Mouse (Mus musculus) intestine, embryonic 15.5 days (tissue): ENCODE measurements around the gene Pde1b. TPM values are rescaled to one million over a fixed set of nuclear protein-coding genes. Genes with fewer than 3 reads are reported as not detected.

Experiments used
- ATAC-seq: fragments of 200-750 bp; cut with Nextera tagmentation; 2 replicates; pipeline ENCODE4 v1.8.0; 2017; ENCODE audit warnings: moderate TSS enrichment, moderate library complexity
- H3K27ac ChIP-seq: fragments of 300-500 bp; sonication (generic); 2 replicates; pipeline ENCODE4 v1.5.1; 2015; ENCODE audit warnings: mild to moderate bottlenecking, inconsistent platforms
- H3K27me3 ChIP-seq: fragments of 300-500 bp; sonication (generic); replicated peaks from 2 replicates; pipeline ENCODE4 v1.6.1; 2015; ENCODE audit warnings: inconsistent platforms
- H3K36me3 ChIP-seq: fragments of 300-500 bp; sonication (generic); 2 replicates; pipeline ENCODE4 v1.6.1; 2015; ENCODE audit warnings: inconsistent platforms
- H3K4me1 ChIP-seq: fragments of 300-500 bp; sonication (generic); replicated peaks from 2 replicates; pipeline ENCODE4 v1.6.1; 2015; ENCODE audit warnings: inconsistent platforms
- H3K4me2 ChIP-seq: fragments of 300-500 bp; sonication (generic); replicated peaks from 2 replicates; pipeline ENCODE4 v1.6.1; 2015; ENCODE audit warnings: mild to moderate bottlenecking, inconsistent platforms
- H3K4me3 ChIP-seq: fragments of 300-500 bp; sonication (generic); replicated peaks from 2 replicates; pipeline ENCODE4 v1.5.1; 2015; ENCODE audit warnings: inconsistent platforms
- H3K9ac ChIP-seq: fragments of 300-500 bp; sonication (generic); 2 replicates; pipeline ENCODE4 v1.6.1; 2015; ENCODE audit warnings: inconsistent platforms
- H3K9me3 ChIP-seq: fragments of 300-500 bp; sonication (generic); 2 replicates; pipeline ENCODE4 v1.6.1; 2016; ENCODE audit warnings: inconsistent platforms
- WGBS: fragments of 180-500 bp; shearing (Covaris S2); methylation state at CpG from one replicate; pipeline ENCODE4 v1.1.7; 2015; 5-methylcytosine and 5-hydroxymethylcytosine counted together
- polyA plus RNA-seq: library from polyadenylated mRNA; unstranded; fragments of >200 nt; fragmentation: Nextera tagmentation; extraction: Ambion mirVana; gene quantifications from 2 replicates; pipeline ENCODE4 v1.2.1, GENCODE M21; 2015

Pde1b gene
- polyA plus RNA-seq, 1 experiment from 2014 or later = 6.3 TPM

DNA sequence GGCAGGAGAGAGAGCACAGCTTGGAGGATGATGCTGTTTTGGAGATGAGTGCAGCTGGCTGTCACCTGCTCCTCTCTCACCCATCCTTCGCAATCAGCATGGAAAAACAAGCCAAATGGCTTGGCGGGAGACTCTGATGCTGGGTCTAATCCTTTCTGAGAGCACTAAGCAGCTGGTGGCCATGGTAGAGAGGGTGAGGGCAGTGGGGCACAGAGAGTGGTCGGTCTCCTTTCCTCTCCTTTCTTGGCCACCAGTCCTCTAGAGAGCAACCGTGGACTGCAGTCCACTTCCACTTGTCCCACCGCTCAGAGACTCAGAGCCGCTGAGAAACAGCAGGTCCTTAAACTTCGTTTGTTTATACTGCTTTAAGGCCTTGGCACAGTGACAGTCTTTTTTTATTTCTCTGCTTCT, 10.8 kb downstream of the Pde1b start:
- Histone ChIP-seq H3K36me3 (no peaks in the 10 kb centered on the region), H3K4me2 (peak overlapping the region; percentile 65), H3K4me3 (peak overlapping the region; percentile 30; the same call in 1 of the 2 replicates), H3K27ac (peak overlapping the region; percentile 34; the same call in 1 of the 2 replicates), H3K9ac (no peak overlapping the region), H3K4me1 (peaks cover 16% of the 10 kb centered on the region; the same call in 1 of the 2 replicates), H3K9me3 (no peaks in the 10 kb centered on the region), H3K27me3 (no peaks in the 10 kb centered on the region)
- 9% methylated on average over 7 of the region's 7 CpGs for WGBS
- peak; percentile 71 for ATAC-seq

DNA sequence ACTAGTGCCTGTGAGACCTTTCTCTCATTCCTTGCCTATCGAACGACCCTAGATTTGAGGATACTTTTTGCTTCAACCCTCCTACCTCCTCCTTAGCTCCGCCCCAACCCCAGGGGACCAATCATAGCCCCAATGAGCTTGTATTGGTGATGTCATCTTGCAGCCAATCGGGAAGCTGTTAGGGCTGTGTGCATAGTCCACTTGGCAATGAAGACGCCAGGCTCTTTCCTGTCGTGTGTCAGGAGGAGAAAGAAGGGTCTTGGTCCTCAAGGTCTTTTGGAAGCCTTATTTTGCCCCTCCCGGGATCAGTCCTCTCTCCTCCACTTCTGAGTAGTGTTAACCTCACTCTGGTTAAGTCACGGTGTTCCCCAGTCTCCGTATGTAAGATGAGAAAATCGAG, 11.3 kb downstream of the Pde1b start:
- WGBS = 1% methylated on average over 10 of the region's 10 CpGs
- peak overlapping the region; percentile 65 for H3K4me2 ChIP-seq
- no peaks in the 10 kb centered on the region for H3K27me3 ChIP-seq
- H3K9ac ChIP-seq = no peak overlapping the region
- no peaks in the 10 kb centered on the region for H3K9me3 ChIP-seq
- peak; percentile 96 for ATAC-seq
- H3K27ac ChIP-seq = no peak overlapping the region
- no peaks in the 10 kb centered on the region for H3K36me3 ChIP-seq
- H3K4me3 ChIP-seq = peak overlapping the region; percentile 30
- H3K4me1 ChIP-seq = peaks cover 16% of the 10 kb centered on the region; the same call in 1 of the 2 replicates

DNA sequence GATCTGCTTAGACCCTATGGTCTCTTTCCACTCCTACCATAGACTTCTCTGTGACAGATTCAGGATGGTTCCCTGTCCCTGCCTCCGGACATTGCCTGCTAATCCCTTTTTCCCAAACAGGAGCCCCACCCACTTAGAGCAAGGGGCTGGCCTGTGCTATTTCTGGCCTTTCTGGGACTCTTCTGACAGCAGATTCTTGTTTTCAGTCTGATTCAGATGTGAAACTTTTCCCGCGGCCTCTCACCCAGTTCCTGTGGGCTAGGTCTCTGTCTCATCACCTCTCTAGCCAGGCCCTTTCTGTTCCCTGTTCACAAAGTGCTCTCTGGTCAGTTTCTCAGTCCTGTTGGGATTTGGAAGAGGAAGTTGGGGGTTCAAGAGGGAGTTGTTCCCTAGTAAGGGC, 12.1 kb downstream of the Pde1b start:
- peaks cover 16% of the 10 kb centered on the region; the same call in 1 of the 2 replicates for H3K4me1 ChIP-seq
- WGBS = 47% methylated on average over 3 of the region's 3 CpGs
- ATAC-seq = no peak
- no peak overlapping the region for H3K4me3 ChIP-seq
- peak overlapping the region; percentile 65; the same call in 1 of the 2 replicates for H3K4me2 ChIP-seq
- H3K36me3 ChIP-seq = no peaks in the 10 kb centered on the region
- no peaks in the 10 kb centered on the region for H3K27me3 ChIP-seq
- no peak overlapping the region for H3K9ac ChIP-seq
- no peak overlapping the region for H3K27ac ChIP-seq
- H3K9me3 ChIP-seq = no peaks in the 10 kb centered on the region

DNA sequence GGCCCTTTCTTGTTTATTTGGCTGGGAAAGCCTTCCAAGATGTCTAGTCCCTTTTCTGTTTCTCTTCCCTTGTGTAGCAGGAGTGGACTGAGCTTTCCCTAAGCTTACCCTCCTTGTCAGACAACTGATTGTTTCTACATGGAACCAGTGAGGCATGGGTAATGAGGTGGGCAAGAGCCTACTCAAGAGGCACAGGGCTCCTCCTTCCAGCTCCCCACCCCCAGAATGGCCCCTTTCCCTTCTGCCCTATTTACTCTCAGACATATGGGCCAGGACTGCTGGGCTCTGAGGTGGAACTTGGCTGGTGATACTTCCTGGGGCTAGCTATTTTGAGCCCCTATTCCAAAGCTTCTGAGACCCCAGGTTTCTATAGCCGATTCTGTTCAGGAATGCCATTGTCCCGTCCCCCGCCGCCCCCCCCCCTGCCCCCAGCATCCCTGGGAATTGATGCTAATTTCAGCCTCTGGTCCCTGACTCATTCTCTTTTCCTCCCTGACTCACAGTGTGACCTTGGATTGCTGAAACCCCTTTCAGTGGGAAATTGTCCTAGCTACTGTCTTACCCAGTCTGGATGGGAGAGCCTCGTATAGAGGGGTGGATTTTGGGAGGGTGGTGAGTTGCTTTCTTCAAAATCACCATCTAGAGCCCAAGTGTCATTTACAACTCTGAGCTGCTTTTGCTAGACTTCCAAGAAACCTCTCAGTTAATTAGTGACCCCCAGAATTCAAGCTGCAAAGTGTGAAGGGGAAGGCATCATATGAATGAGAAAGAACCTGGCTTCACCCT, 16.0 kb downstream of the Pde1b start:
- Histone ChIP-seq H3K36me3 (no peaks in the 10 kb centered on the region), H3K27me3 (no peaks in the 10 kb centered on the region), H3K4me3 (no peak overlapping the region), H3K4me2 (no peak overlapping the region), H3K27ac (0 out of 2 replicates have a peak overlapping the region, but pooled peaks have one; percentile 32), H3K4me1 (peaks cover 11% of the 10 kb centered on the region; the same call in 1 of the 2 replicates), H3K9me3 (no peaks in the 10 kb centered on the region), H3K9ac (no peak overlapping the region)
- 19% methylated on average over 5 of the region's 5 CpGs for WGBS
- no peak for ATAC-seq

DNA sequence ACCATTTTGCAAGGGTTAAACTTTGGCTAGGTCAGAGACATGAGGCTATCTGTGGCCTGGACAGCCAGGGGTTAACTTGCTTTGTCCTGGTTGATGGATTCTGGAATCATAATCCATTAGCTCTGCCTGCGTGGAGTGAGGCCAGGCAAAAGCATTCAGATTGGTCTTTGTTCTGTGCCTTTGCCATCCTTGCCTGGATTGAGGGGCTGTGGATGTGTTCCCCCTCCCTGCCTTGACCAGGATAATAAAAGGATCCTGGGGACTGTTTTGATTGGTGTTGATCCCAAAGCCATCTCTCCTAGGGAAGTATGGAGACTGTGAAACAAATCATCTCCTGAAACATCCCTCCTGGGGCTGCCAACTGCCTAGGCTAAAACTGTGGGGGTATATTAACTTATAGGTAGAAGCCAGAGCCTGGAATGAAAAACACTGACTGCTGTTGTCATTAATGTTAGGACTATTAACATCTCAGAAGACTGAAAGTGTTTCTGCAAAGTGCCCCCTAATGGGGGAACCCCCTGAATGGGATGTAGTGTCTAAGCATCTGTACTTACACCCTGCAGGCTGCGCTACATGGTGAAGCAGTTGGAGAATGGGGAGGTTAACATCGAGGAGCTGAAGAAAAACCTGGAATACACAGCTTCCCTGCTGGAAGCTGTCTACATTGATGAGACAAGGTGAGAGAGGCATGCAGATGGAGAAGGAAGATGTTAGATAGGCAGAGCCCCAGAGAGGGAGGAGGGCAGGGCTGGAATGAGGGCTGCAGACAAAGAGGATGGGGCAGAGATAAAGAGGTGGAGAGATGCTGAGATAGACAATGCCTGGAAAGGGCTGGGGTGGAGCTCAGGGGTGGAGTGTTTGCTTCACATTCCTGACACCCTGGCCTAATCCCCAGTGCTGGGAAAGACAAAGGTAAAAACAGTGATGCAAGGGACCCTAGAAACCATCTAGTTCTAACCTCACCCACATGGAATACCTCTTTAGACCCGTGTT, 16.8 kb downstream of the Pde1b start:
- ATAC-seq = no peak
- no peak overlapping the region for H3K4me2 ChIP-seq
- H3K9me3 ChIP-seq = no peaks in the 10 kb centered on the region
- no peak overlapping the region for H3K27ac ChIP-seq
- H3K36me3 ChIP-seq = no peaks in the 10 kb centered on the region
- no peaks in the 10 kb centered on the region for H3K27me3 ChIP-seq
- 37% methylated on average over 4 of the region's 4 CpGs for WGBS
- no peak overlapping the region for H3K9ac ChIP-seq
- H3K4me1 ChIP-seq = peaks cover 4% of the 10 kb centered on the region; the same call in 1 of the 2 replicates
- H3K4me3 ChIP-seq = no peak overlapping the region

DNA sequence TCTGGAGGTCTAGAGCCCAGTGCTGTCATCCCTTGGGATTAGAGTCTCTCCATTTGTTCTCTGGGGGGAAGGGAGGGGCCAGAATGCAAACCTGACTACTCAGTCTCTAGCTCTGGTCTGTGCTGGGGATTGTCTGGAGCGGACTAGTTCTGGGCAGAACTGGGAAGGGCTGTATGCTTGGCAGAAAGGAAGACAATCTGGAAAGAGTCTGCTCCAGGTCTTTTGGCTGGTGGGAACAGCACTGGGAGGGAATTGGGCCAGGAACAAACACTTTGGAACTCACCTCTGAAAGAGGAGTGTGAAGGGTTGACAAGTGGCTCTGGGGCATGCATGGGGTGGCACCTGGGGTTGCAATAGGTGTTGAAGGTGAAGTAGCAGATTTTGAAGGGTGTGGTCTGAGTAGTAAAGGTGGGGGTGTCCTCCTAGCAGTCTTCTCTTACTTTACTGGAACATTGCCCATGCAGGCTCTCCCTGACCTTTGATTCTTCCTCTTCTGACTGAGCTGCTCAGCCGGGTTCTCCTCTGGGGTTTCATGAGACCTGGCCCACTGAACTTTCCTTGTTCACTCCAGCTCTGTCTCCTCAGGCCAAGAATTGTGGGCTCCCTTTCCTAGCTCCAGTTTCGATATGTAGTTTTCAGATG, 19.7 kb downstream of the Pde1b start:
- H3K9me3 ChIP-seq = no peaks in the 10 kb centered on the region
- H3K4me1 ChIP-seq = no peaks in the 10 kb centered on the region; the same call in 1 of the 2 replicates
- no peaks in the 10 kb centered on the region for H3K27me3 ChIP-seq
- no peak overlapping the region for H3K9ac ChIP-seq
- 66% methylated on average over 3 of the region's 3 CpGs for WGBS
- H3K4me2 ChIP-seq = no peak overlapping the region
- H3K27ac ChIP-seq = no peak overlapping the region
- no peak overlapping the region for H3K4me3 ChIP-seq
- no peaks in the 10 kb centered on the region for H3K36me3 ChIP-seq
- ATAC-seq = peak; percentile 83

DNA sequence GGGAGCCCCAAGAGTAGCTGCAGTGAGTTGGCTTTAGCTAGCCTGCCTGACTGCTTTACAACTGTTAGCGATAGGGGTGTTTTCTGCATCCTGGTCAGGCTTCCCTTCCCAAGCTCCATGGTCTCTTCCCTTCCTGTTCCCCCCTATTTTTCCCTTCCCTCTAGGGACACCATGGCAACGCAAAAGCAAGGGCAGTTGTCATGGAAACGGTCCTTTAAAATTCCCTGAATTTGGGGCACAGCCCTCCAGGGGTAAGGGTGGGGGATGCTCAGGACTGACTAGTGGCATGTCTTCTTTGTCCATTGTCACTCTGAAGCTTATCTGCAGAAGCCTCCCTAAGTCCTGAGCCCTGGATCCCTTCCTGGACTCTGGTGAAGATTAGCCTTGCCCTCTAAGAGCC, 20.3 kb downstream of the Pde1b start:
- H3K9ac ChIP-seq = no peak overlapping the region
- no peaks in the 10 kb centered on the region for H3K9me3 ChIP-seq
- H3K4me2 ChIP-seq = no peak overlapping the region
- no peaks in the 10 kb centered on the region for H3K36me3 ChIP-seq
- H3K4me3 ChIP-seq = no peak overlapping the region
- peak; percentile 44; the same call in 1 of the 2 replicates for ATAC-seq
- whole genome bisulfite sequencing = 61% methylated on average over 3 of the region's 3 CpGs
- H3K4me1 ChIP-seq = no peaks in the 10 kb centered on the region; the same call in 1 of the 2 replicates
- no peak overlapping the region for H3K27ac ChIP-seq
- H3K27me3 ChIP-seq = no peaks in the 10 kb centered on the region

DNA sequence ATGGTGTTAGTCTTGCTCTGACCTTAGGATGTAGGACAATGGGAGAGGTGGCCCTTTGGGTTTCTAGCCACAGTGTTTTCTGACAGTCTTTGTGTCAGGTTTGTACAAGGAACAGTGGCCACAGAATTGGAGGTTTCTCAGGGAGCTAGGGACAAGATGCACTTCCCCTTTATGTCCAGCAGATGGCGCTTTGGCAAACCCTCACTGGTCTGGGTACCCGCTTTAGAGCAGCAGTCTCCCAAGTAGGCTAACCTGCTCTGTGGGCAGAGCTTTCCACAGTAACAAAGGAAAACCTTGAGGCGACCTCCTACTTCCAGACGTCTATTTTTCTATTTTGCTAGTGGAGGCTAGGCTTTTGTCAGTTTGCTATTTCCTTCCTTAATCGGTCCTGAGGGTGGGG, 27.5 kb downstream of the Pde1b start:
- WGBS = 10% methylated on average over 5 of the region's 5 CpGs
- H3K36me3 ChIP-seq = no peaks in the 10 kb centered on the region
- no peaks in the 10 kb centered on the region for H3K9me3 ChIP-seq
- H3K4me3 ChIP-seq = no peak overlapping the region
- peak; percentile 82 for ATAC-seq
- H3K9ac ChIP-seq = no peak overlapping the region
- 0 out of 2 replicates have a peak, but pooled peaks cover 3% of the 10 kb centered on the region for H3K4me1 ChIP-seq
- no peak overlapping the region for H3K27ac ChIP-seq
- peaks cover 6% of the 10 kb centered on the region; the same call in 1 of the 2 replicates for H3K27me3 ChIP-seq
- no peak overlapping the region for H3K4me2 ChIP-seq

DNA sequence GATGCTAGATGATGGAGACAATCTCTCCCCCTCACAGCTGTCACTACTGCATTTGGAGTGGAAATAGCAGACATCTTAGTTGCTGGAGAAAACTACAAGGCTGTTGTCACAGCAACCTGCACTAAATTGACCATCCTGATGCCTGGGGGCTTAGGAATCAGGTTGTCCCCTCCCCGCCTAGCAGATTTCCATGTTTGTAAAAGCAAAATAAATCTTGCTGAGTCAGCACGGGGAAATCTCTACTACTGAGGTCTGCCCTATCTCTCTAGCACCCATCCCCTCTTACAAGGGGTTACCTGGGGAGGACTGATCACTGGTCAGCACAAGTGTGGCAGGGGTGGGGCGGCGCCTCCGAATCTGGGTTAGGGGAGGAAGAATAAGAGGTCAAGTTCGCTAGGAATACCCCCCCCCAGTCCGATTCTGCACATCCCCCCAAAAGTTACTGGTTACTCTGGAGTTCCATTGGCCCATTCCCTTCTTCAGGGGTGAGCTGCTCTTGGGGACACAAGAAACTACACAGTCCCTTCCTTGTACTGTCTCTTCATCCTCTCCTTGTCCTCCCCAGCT, 31.3 kb downstream of the Pde1b start:
- H3K27ac ChIP-seq = no peak overlapping the region
- WGBS = 79% methylated on average over 7 of the region's 7 CpGs
- peaks cover 16% of the 10 kb centered on the region for H3K4me1 ChIP-seq
- H3K9ac ChIP-seq = no peak overlapping the region
- ATAC-seq = no peak
- no peaks in the 10 kb centered on the region for H3K9me3 ChIP-seq
- H3K36me3 ChIP-seq = no peaks in the 10 kb centered on the region
- peaks cover 24% of the 10 kb centered on the region for H3K27me3 ChIP-seq
- no peak overlapping the region for H3K4me3 ChIP-seq
- H3K4me2 ChIP-seq = no peak overlapping the region

DNA sequence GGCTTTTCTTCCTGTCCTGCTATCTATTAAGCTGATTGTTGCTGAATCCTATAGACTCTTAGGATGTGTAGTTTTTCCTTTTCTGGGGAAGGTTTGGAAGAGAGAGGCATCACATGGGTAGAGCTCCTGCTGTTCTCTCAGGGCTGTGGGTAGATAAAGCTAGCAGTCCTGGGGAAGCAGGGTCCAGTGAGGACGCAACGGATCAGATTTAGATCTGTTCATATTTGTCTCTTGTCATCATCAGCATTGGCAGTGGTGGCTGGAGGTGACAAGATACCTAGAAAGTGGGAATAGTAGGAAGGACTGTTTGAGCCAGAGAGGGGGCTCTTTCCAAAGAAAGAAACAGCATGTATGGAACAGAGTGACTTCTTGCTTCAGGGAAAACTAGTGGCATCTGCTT, 32.2 kb downstream of the Pde1b start:
- H3K9me3 ChIP-seq = no peaks in the 10 kb centered on the region
- H3K4me2 ChIP-seq = no peak overlapping the region
- WGBS = 90% methylated on average over 2 of the region's 2 CpGs
- H3K27ac ChIP-seq = no peak overlapping the region
- ATAC-seq = no peak
- H3K4me1 ChIP-seq = peaks cover 14% of the 10 kb centered on the region
- no peak overlapping the region for H3K9ac ChIP-seq
- H3K36me3 ChIP-seq = no peaks in the 10 kb centered on the region
- peaks cover 24% of the 10 kb centered on the region for H3K27me3 ChIP-seq
- H3K4me3 ChIP-seq = no peak overlapping the region

DNA sequence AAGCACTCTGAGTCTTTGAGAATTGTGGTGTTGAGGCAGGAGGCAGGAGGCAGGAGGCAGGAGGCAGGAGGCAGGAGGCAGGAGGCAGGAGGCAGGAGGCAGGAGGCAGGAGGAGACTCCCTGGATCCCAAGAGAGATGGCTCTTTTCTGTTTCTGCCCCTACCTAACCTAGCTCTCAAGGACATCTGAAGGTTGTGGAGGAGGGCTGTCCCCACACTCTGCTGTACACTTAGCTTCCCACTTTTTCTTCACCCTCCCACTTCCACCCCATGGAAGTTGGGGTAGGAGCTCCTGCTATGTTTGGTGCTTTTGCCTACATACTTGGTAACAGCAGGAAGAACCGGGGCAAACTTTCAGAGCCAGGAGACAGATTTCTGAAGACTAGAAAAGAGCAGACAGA, 33.0 kb downstream of the Pde1b start:
- Histone ChIP-seq H3K27ac (no peak overlapping the region), H3K4me2 (no peak overlapping the region), H3K4me3 (no peak overlapping the region), H3K9me3 (no peaks in the 10 kb centered on the region), H3K9ac (no peak overlapping the region), H3K27me3 (peaks cover 24% of the 10 kb centered on the region), H3K36me3 (no peaks in the 10 kb centered on the region), H3K4me1 (peaks cover 14% of the 10 kb centered on the region)
- ATAC-seq = no peak
- 62% methylated on average over 1 of the region's 1 CpGs for WGBS
